Mouse (Mus musculus) liver, embryonic 18 days (tissue): ENCODE data around the gene Vill. TPM values are rescaled to one million over a fixed set of nuclear protein-coding genes. Genes with fewer than 3 reads are reported as not detected.

ENCODE experiments used
- polyA plus RNA-seq: library from polyadenylated mRNA; depleted of rRNA; stranded (reverse); fragments of >200 nt; gene quantifications from 2 replicates; pipeline ENCODE4 v1.2.3, GENCODE M21; 2012; rRNA removed

Gene Vill
- polyA plus RNA-seq: 17.7 and 19.6 TPM in 2 replicates

GRCm38 (mm10) chr9:119052154-119052944 is at the start of gene Vill:
Vill (plus strand) TSS chr9:119052778.

GRCm38 (mm10) chr9:119093419-119094295 is 41.1 kb downstream of the Vill start, which contains the start of gene Plcd1:
Plcd1 (minus strand) TSS chr9:119093502.

GRCm38 (mm10) chr9:119101992-119102782 is 49.6 kb downstream of the Vill start, which contains the start of gene Dlec1:
Dlec1 (plus strand) TSS chr9:119102478.

Other genes starting within 250 kb of the Vill start
- 4.5 and 5.6 TPM in 2 replicates for gene Ctdspl, start 126.3 kb upstream of the Vill start, polyA plus RNA-seq
- 1.1 and 1.4 TPM in 2 replicates for gene Plcd1, start 40.7 kb downstream of the Vill start, polyA plus RNA-seq
- 0.09 and 0.12 TPM in 2 replicates for gene Dlec1, start 49.7 kb downstream of the Vill start, polyA plus RNA-seq
- gene Acaa1b, start 104.3 kb downstream of the Vill start, polyA plus RNA-seq: 105 and 216 TPM in 2 replicates
- 0.01 TPM in 1 of 2 replicates, not detected in the other for gene Gm47289, start 106.4 kb downstream of the Vill start, polyA plus RNA-seq
- gene Slc22a13, start 156.3 kb downstream of the Vill start, polyA plus RNA-seq: 0.01 and 0.02 TPM in 2 replicates